Mouse (Mus musculus): ENCODE results near the gene Cadm3. TPM values are rescaled to one million over a fixed set of nuclear protein-coding genes. Genes with fewer than 3 reads are reported as not detected.

Gene Cadm3
- total and polyA plus RNA-seq, 2 experiments from 2014 or later = 0.10 to 1.1 TPM

- Histone ChIP-seq H3K27me3 (ENCODE audit: control insufficient read depth, insufficient read depth, low read length) (no peaks in the 10 kb centered on the region), H3K9me3 (replicated peaks; ENCODE audit: control insufficient read depth, low read length) (no peaks in the 10 kb centered on the region), H3K9ac (replicated peaks; ENCODE audit: low read depth, low read length) (no peak overlapping the region), H3K36me3 (replicated peaks; ENCODE audit: control insufficient read depth, insufficient read depth, low read length) (no peaks in the 10 kb centered on the region), H3K4me2 (ENCODE audit: low read depth, low read length) (peak overlapping the region; percentile 48), H3K4me1 (ENCODE audit: control insufficient read depth, insufficient read depth) (no peaks in the 10 kb centered on the region; the same call in 1 of the 2 replicates), H3K4me3 (ENCODE audit: low read depth, low read length) (peak overlapping the region; percentile 25), H3K27ac (ENCODE audit: low read depth) (no peak overlapping the region)
- no peak; the same call in 1 of the 2 replicates for ATAC-seq (ENCODE audit: insufficient read depth, low read depth)
- no peak for TF ChIP-seq EP300 (IDR thresholded peaks at IDR 0.05; ENCODE audit: low read depth)
- no peak for TF ChIP-seq CTCF (IDR thresholded peaks at IDR 0.05; ENCODE audit: low read depth)
- 2% methylated on average over 6 of the region's 6 CpGs for WGBS
- DNase-seq (ENCODE audit: low spot score) = peak; percentile 23
Measured at GRCm38 (mm10) chr1:173349946-173350345, 17.5 kb downstream of the Cadm3 start.

- 49% methylated on average over 5 of the region's 5 CpGs for WGBS
- ATAC-seq (ENCODE audit: insufficient read depth, low read depth) (no peak), DNase-seq (ENCODE audit: low spot score) (no peak)
- Histone ChIP-seq H3K9me3 (replicated peaks; ENCODE audit: control insufficient read depth, low read length) (no peaks in the 10 kb centered on the region), H3K4me1 (ENCODE audit: control insufficient read depth, insufficient read depth) (no peaks in the 10 kb centered on the region; the same call in 1 of the 2 replicates), H3K4me3 (ENCODE audit: low read depth, low read length) (no peak overlapping the region), H3K4me2 (ENCODE audit: low read depth, low read length) (no peak overlapping the region), H3K9ac (replicated peaks; ENCODE audit: low read depth, low read length) (no peak overlapping the region), H3K27me3 (ENCODE audit: control insufficient read depth, insufficient read depth, low read length) (no peaks in the 10 kb centered on the region), H3K27ac (ENCODE audit: low read depth) (no peak overlapping the region), H3K36me3 (replicated peaks; ENCODE audit: control insufficient read depth, insufficient read depth, low read length) (no peaks in the 10 kb centered on the region)
- no peak for TF ChIP-seq CTCF (IDR thresholded peaks at IDR 0.05; ENCODE audit: low read depth)
- no peak for TF ChIP-seq EP300 (IDR thresholded peaks at IDR 0.05; ENCODE audit: low read depth)
Measured at GRCm38 (mm10) chr1:173349192-173349591, 18.3 kb downstream of the Cadm3 start.

- DNase-seq (ENCODE audit: low spot score) = no peak
- Histone ChIP-seq H3K36me3 (replicated peaks; ENCODE audit: control insufficient read depth, insufficient read depth, low read length) (no peaks in the 10 kb centered on the region), H3K27ac (ENCODE audit: low read depth) (no peak overlapping the region), H3K9me3 (replicated peaks; ENCODE audit: control insufficient read depth, low read length) (no peaks in the 10 kb centered on the region), H3K4me2 (ENCODE audit: low read depth, low read length) (no peak overlapping the region), H3K9ac (replicated peaks; ENCODE audit: low read depth, low read length) (no peak overlapping the region), H3K4me3 (ENCODE audit: low read depth, low read length) (no peak overlapping the region), H3K27me3 (ENCODE audit: control insufficient read depth, insufficient read depth, low read length) (no peaks in the 10 kb centered on the region), H3K4me1 (ENCODE audit: control insufficient read depth, insufficient read depth) (no peaks in the 10 kb centered on the region; the same call in 1 of the 2 replicates)
- TF ChIP-seq CTCF (IDR thresholded peaks at IDR 0.05; ENCODE audit: low read depth) (no peak), EP300 (IDR thresholded peaks at IDR 0.05; ENCODE audit: low read depth) (no peak)
- ATAC-seq (ENCODE audit: insufficient read depth, low read depth) = no peak
- 12% methylated on average over 1 of the region's 1 CpGs for WGBS
Measured at GRCm38 (mm10) chr1:173348527-173348926, 19.0 kb downstream of the Cadm3 start.

- no peaks in the 10 kb centered on the region; the same call in 1 of the 2 replicates for H3K4me1 ChIP-seq (ENCODE audit: control insufficient read depth, insufficient read depth)
- H3K9me3 ChIP-seq (replicated peaks; ENCODE audit: control insufficient read depth, low read length) = no peaks in the 10 kb centered on the region
- ATAC-seq (ENCODE audit: insufficient read depth, low read depth) = no peak
- H3K4me2 ChIP-seq (ENCODE audit: low read depth, low read length) = no peak overlapping the region
- H3K27me3 ChIP-seq (ENCODE audit: control insufficient read depth, insufficient read depth, low read length) = no peaks in the 10 kb centered on the region
- H3K9ac ChIP-seq (replicated peaks; ENCODE audit: low read depth, low read length) = no peak overlapping the region
- H3K27ac ChIP-seq (ENCODE audit: low read depth) = no peak overlapping the region
- 80% methylated on average over 4 of the region's 4 CpGs for WGBS
- no peak for DNase-seq (ENCODE audit: low spot score)
- TF ChIP-seq CTCF (IDR thresholded peaks at IDR 0.05; ENCODE audit: low read depth) = no peak
- TF ChIP-seq EP300 (IDR thresholded peaks at IDR 0.05; ENCODE audit: low read depth) = no peak
- H3K36me3 ChIP-seq (replicated peaks; ENCODE audit: control insufficient read depth, insufficient read depth, low read length) = no peaks in the 10 kb centered on the region
- H3K4me3 ChIP-seq (ENCODE audit: low read depth, low read length) = no peak overlapping the region
Measured at GRCm38 (mm10) chr1:173345112-173345511, 22.4 kb downstream of the Cadm3 start.

GRCm38 (mm10) chr1:173343934-173344333 is 23.6 kb downstream of the Cadm3 start:
- Histone ChIP-seq H3K4me3 (ENCODE audit: low read depth, low read length) (no peak overlapping the region), H3K4me2 (ENCODE audit: low read depth, low read length) (no peak overlapping the region), H3K4me1 (ENCODE audit: control insufficient read depth, insufficient read depth) (no peaks in the 10 kb centered on the region), H3K27ac (ENCODE audit: low read depth) (no peak overlapping the region), H3K27me3 (ENCODE audit: control insufficient read depth, insufficient read depth, low read length) (no peaks in the 10 kb centered on the region), H3K9me3 (replicated peaks; ENCODE audit: control insufficient read depth, low read length) (no peaks in the 10 kb centered on the region), H3K36me3 (replicated peaks; ENCODE audit: control insufficient read depth, insufficient read depth, low read length) (no peaks in the 10 kb centered on the region), H3K9ac (replicated peaks; ENCODE audit: low read depth, low read length) (no peak overlapping the region)
- no peak for DNase-seq (ENCODE audit: low spot score)
- WGBS = 58% methylated on average over 3 of the region's 3 CpGs
- no peak for TF ChIP-seq EP300 (IDR thresholded peaks at IDR 0.05; ENCODE audit: low read depth)
- TF ChIP-seq CTCF (IDR thresholded peaks at IDR 0.05; ENCODE audit: low read depth) = no peak
- ATAC-seq (ENCODE audit: insufficient read depth, low read depth) = no peak

GRCm38 (mm10) chr1:173342425-173342824 is 25.1 kb downstream of the Cadm3 start:
- Histone ChIP-seq H3K4me3 (ENCODE audit: low read depth, low read length) (no peak overlapping the region), H3K27ac (ENCODE audit: low read depth) (no peak overlapping the region), H3K4me2 (ENCODE audit: low read depth, low read length) (no peak overlapping the region), H3K9ac (replicated peaks; ENCODE audit: low read depth, low read length) (no peak overlapping the region), H3K4me1 (ENCODE audit: control insufficient read depth, insufficient read depth) (no peaks in the 10 kb centered on the region), H3K9me3 (replicated peaks; ENCODE audit: control insufficient read depth, low read length) (no peaks in the 10 kb centered on the region), H3K27me3 (ENCODE audit: control insufficient read depth, insufficient read depth, low read length) (no peaks in the 10 kb centered on the region), H3K36me3 (replicated peaks; ENCODE audit: control insufficient read depth, insufficient read depth, low read length) (no peaks in the 10 kb centered on the region)
- 80% methylated on average over 1 of the region's 1 CpGs for WGBS
- DNase-seq (ENCODE audit: low spot score) = no peak
- TF ChIP-seq CTCF (IDR thresholded peaks at IDR 0.05; ENCODE audit: low read depth) = no peak
- no peak for TF ChIP-seq EP300 (IDR thresholded peaks at IDR 0.05; ENCODE audit: low read depth)
- ATAC-seq (ENCODE audit: insufficient read depth, low read depth) = no peak

Data from heart, postnatal 0 days (tissue).